Comparison of ENCODE assay signal across 11 mouse cellular contexts in the genomic region with DNA sequence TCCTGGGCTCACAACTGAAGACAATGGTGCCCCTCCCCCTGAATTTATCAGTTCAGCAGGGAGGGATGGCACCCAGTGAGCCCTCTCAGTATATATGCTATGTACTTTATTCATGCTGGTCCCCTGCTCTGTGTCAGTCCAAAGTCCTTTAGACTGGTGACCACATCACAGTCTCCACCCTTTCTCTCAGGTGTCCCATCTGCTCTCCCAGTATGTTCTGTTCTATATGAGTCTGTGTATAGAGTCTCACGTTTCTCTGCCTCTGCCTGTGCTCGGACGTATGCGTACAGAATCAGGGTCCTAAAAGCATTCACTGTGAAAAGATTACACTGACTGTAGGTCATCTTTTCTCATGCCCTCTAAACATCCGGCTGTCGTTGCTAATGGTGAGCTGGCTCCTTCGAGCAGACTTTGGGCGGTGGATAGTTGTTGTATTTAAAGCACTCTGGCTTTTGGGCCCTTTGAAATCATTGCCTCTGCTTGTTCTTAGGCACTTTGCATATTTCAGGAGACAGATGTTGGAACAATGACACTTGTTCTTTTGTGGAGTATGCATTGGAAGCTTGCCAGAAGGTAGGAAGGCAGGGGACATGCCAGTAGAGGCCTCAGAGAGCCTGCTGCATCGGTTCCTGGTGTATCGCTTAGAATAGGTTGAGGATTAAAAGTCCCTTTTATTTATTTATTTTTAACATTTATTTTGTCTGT. TPM values are rescaled to one million over a fixed set of nuclear protein-coding genes. Genes with fewer than 3 reads are reported as not detected.
DNase-seq lines count a peak whose midpoint lies in the region; ATAC-seq and TF ChIP-seq lines count a peak whose summit lies in the region.
"Had no signal": no experiment of that assay in that cellular context is flagged by ENCODE, and none has a peak within 500 bp of the region (broad histone marks: within the 10 kb centered on the region; RNA-seq: fewer than 3 reads in every experiment).

No protein-coding gene starts in this region.

- no peaks in the 10 kb centered on the region for H3K36me3 ChIP-seq in heart, embryonic 12.5 days
- no peaks in the 10 kb centered on the region for H3K36me3 ChIP-seq in lung, embryonic 14.5 days (ENCODE audit: insufficient read depth)
- H3K36me3 ChIP-seq in intestine, embryonic 16.5 days (ENCODE audit: control insufficient read depth, insufficient read depth, low read length): no peaks in the 10 kb centered on the region

- H3K4me3 ChIP-seq in heart, embryonic 12.5 days: no peak overlapping the region
- H3K4me3 ChIP-seq in lung, embryonic 14.5 days (ENCODE audit: low read depth, low read length): no peak overlapping the region
- no peak overlapping the region for H3K4me3 ChIP-seq in intestine, embryonic 16.5 days (ENCODE audit: low read length)

- peaks cover 45% of the 10 kb centered on the region for H3K4me1 ChIP-seq in heart, embryonic 12.5 days (replicated peaks)
- no peaks in the 10 kb centered on the region; the same call in 1 of the 2 replicates for H3K4me1 ChIP-seq in lung, embryonic 14.5 days (ENCODE audit: insufficient read depth)
- H3K4me1 ChIP-seq in intestine, embryonic 16.5 days (ENCODE audit: control insufficient read depth, insufficient read depth, low read length): peaks cover 18% of the 10 kb centered on the region

- TF ChIP-seq CTCF in lung, embryonic 14.5 days (IDR thresholded peaks at IDR 0.05; ENCODE audit: low read depth): no peak
- TF ChIP-seq CTCF in brain, embryonic 14.5 days (IDR thresholded peaks at IDR 0.05; ENCODE audit: borderline replicate concordance, extremely low read depth, insufficient read depth, insufficient read length): no peak

- ATAC-seq in heart, embryonic 12.5 days (ENCODE audit: insufficient number of reproducible peaks, low FRiP score): 0 out of 2 replicates have a peak, but pooled peaks have one; percentile 11
- ATAC-seq in lung, embryonic 14.5 days (ENCODE audit: insufficient read depth): no peak
- peak; percentile 79 for ATAC-seq in intestine, embryonic 16.5 days
- ATAC-seq: inflammation-experienced regulatory T-cells, adult 6 months had no signal

- intact Hi-C loops in heart, postnatal 14 days (cut with DNase I): no loop called here

- peak overlapping the region; percentile 54 for H3K4me2 ChIP-seq in heart, embryonic 12.5 days
- H3K4me2 ChIP-seq in lung, embryonic 14.5 days: no peak overlapping the region
- no peak overlapping the region for H3K4me2 ChIP-seq in intestine, embryonic 16.5 days (ENCODE audit: low read depth, low read length)

- H3K27ac ChIP-seq in heart, embryonic 12.5 days (ENCODE audit: poor library complexity, severe bottlenecking): peak overlapping the region; percentile 79
- H3K27ac ChIP-seq in lung, embryonic 14.5 days (ENCODE audit: low read depth): no peak overlapping the region
- no peak overlapping the region; the same call in 1 of the 2 replicates for H3K27ac ChIP-seq in intestine, embryonic 16.5 days (ENCODE audit: low read length)

- H3K9ac ChIP-seq in heart, embryonic 12.5 days: no peak overlapping the region
- no peak overlapping the region for H3K9ac ChIP-seq in lung, embryonic 14.5 days
- H3K9ac ChIP-seq in intestine, embryonic 16.5 days (ENCODE audit: low read depth, low read length): no peak overlapping the region

- DNase-seq in heart, postnatal 14 days: no peak
- DNase-seq in lung, embryonic 14.5 days: peak; percentile 56
- DNase-seq in lung, postnatal 14 days: no peak
- peak; percentile 76 for DNase-seq in brain, embryonic 14.5 days (ENCODE audit: low read depth)
- DNase-seq in natural killer cell, adult 2 months (ENCODE audit: low spot score in 2 of 2): no peak
- no peak for DNase-seq in layer of hippocampus, postnatal 36 days
- DNase-seq: cerebellum, adult 11-12 months; thymus, adult 18-20 months had no signal

- no peak for TF ChIP-seq POLR2A in brain, embryonic 14.5 days (IDR thresholded peaks at IDR 0.05; ENCODE audit: borderline replicate concordance, extremely low read depth, insufficient read depth, insufficient read length, poor library complexity, severe bottlenecking)

- H3K9me3 ChIP-seq in heart, embryonic 12.5 days (replicated peaks): no peaks in the 10 kb centered on the region
- no peaks in the 10 kb centered on the region for H3K9me3 ChIP-seq in lung, embryonic 14.5 days (ENCODE audit: low read depth, low read length)
- no peaks in the 10 kb centered on the region for H3K9me3 ChIP-seq in intestine, embryonic 16.5 days (ENCODE audit: control insufficient read depth, low read length)

- H3K27me3 ChIP-seq in heart, embryonic 12.5 days (replicated peaks): no peaks in the 10 kb centered on the region
- no peaks in the 10 kb centered on the region for H3K27me3 ChIP-seq in lung, embryonic 14.5 days (ENCODE audit: insufficient read depth, low read length)
- H3K27me3 ChIP-seq in intestine, embryonic 16.5 days (replicated peaks; ENCODE audit: control insufficient read depth, insufficient read depth, low read length): no peaks in the 10 kb centered on the region

- WGBS in heart, embryonic 12.5 days: 15% methylated on average over 10 of the region's 10 CpGs
- WGBS in lung, embryonic 14.5 days: 27% methylated on average over 10 of the region's 10 CpGs
- WGBS in intestine, embryonic 16.5 days: 30% methylated on average over 10 of the region's 10 CpGs

RNA-seq across cellular contexts. Expression of gene Prtg, which starts 27.5 kb away (rescaled TPM):
- polyA plus RNA-seq in heart, embryonic 12.5 days (2016; fragmentation: Nextera tagmentation; extraction: Ambion mirVana): 2.2 and 2.7 TPM in 2 replicates
- total RNA-seq in heart, postnatal 14 days (2021): under 1 TPM; 0.12 to 0.14 TPM
- polyA plus RNA-seq in lung, embryonic 14.5 days (2014; fragmentation: Nextera tagmentation; extraction: Ambion mirVana): 1.3 TPM in 2 replicates
- 0.66 and 0.86 TPM in 2 replicates for polyA plus RNA-seq in brain, embryonic 14.5 days (2012; rRNA removed)
- 0.32 and 0.33 TPM in 2 replicates for polyA plus RNA-seq in intestine, embryonic 16.5 days (2015; fragmentation: Nextera tagmentation; extraction: Ambion mirVana)
- total RNA-seq in layer of hippocampus, postnatal 36 days (2021): 1 to 10 TPM; 2.3 to 3.0 TPM

Comparison
In these comparisons a context has a peak if more than half of its experiments do, and no peak if none do; other contexts are left out.
1. DNase-seq: peak in lung, embryonic 14.5 days (single experiment) and brain, embryonic 14.5 days (single experiment); none in heart, postnatal 14 days (0 of 2), lung, postnatal 14 days (single experiment), natural killer cell, adult 2 months (0 of 2) and layer of hippocampus, postnatal 36 days (0 of 2).